Mouse (Mus musculus): Measurements from ENCODE around the gene Gm20388. TPM values are rescaled to one million over a fixed set of nuclear protein-coding genes. Genes with fewer than 3 reads are reported as not detected.

Gm20388 gene
- polyA plus RNA-seq, 1 experiment from 2014 or later: not detected

- Histone ChIP-seq H3K4me2 (ENCODE audit: low read depth, low read length) (no peak overlapping the region), H3K27me3 (ENCODE audit: control insufficient read depth, insufficient read depth, low read depth, low read length) (no peaks in the 10 kb centered on the region), H3K9me3 (ENCODE audit: control insufficient read depth, low read length) (no peaks in the 10 kb centered on the region), H3K9ac (ENCODE audit: low read length) (no peak overlapping the region; the same call in 1 of the 2 replicates), H3K36me3 (ENCODE audit: control insufficient read depth, insufficient read depth, low read length) (no peaks in the 10 kb centered on the region), H3K27ac (ENCODE audit: low read length) (no peak overlapping the region), H3K4me1 (replicated peaks; ENCODE audit: control insufficient read depth, insufficient read depth, low read length) (peaks cover 23% of the 10 kb centered on the region), H3K4me3 (ENCODE audit: low read length) (no peak overlapping the region)
- no peak for ATAC-seq (ENCODE audit: low read depth)
- WGBS: 49% methylated on average over 19 of the region's 19 CpGs
Measured at GRCm38 (mm10) chr8:120755306-120756297, 845.0 kb downstream of the Gm20388 start.

DNA sequence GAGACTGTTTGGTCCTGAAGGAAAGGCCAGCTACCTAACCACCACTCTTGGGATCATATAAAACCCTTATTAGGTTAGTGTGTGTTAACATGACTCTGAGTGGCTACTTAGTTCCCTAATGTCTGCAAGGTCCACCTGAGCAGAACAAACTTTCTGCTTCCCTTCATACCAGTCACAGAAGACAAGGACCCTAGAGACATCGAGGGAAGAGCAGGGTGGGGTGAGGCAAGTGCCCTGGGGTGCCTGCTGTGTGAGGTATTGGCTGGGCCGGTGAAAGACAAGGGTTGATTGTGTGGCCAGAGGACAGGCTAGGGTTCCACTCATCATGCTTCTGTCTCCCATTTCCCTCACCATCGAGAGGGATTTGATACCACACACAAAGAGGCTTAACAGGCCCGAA lies 847.4 kb downstream of the Gm20388 start:
- H3K27ac ChIP-seq (ENCODE audit: low read length): no peak overlapping the region
- H3K9ac ChIP-seq (ENCODE audit: low read length): no peak overlapping the region
- no peak overlapping the region for H3K4me3 ChIP-seq (ENCODE audit: low read length)
- no peaks in the 10 kb centered on the region for H3K27me3 ChIP-seq (ENCODE audit: control insufficient read depth, insufficient read depth, low read depth, low read length)
- H3K4me1 ChIP-seq (replicated peaks; ENCODE audit: control insufficient read depth, insufficient read depth, low read length): peaks cover 6% of the 10 kb centered on the region; the same call in 1 of the 2 replicates
- no peak for ATAC-seq (ENCODE audit: low read depth)
- no peaks in the 10 kb centered on the region for H3K36me3 ChIP-seq (ENCODE audit: control insufficient read depth, insufficient read depth, low read length)
- WGBS: 59% methylated on average over 4 of the region's 4 CpGs
- H3K9me3 ChIP-seq (ENCODE audit: control insufficient read depth, low read length): no peaks in the 10 kb centered on the region
- H3K4me2 ChIP-seq (ENCODE audit: low read depth, low read length): no peak overlapping the region

DNA sequence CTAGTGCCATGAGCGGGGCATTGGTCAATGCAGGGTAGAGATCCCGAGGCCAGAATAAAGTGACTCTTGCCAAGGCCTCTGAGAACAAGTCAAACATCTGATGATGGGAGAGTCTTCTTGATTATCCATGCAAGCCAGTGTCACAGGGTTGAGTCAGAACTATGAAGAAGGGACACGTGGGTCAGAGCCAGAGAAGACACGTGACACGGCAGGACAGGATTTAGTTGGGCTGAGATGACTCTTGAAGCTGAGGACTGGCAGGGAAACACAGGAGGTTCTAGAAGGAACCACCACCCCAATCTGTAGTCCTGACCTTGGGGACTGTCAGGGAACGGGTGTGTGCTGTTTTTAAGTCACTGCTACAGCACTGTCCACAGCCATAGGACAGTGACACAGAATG lies 849.2 kb downstream of the Gm20388 start:
- Histone ChIP-seq H3K4me1 (replicated peaks; ENCODE audit: control insufficient read depth, insufficient read depth, low read length) (peaks cover 6% of the 10 kb centered on the region; the same call in 1 of the 2 replicates), H3K27me3 (ENCODE audit: control insufficient read depth, insufficient read depth, low read depth, low read length) (no peaks in the 10 kb centered on the region), H3K9ac (ENCODE audit: low read length) (no peak overlapping the region), H3K27ac (ENCODE audit: low read length) (no peak overlapping the region), H3K4me2 (ENCODE audit: low read depth, low read length) (no peak overlapping the region), H3K9me3 (ENCODE audit: control insufficient read depth, low read length) (no peaks in the 10 kb centered on the region), H3K36me3 (ENCODE audit: control insufficient read depth, insufficient read depth, low read length) (no peaks in the 10 kb centered on the region), H3K4me3 (ENCODE audit: low read length) (no peak overlapping the region)
- WGBS: 78% methylated on average over 6 of the region's 6 CpGs
- ATAC-seq (ENCODE audit: low read depth): no peak

- 69% methylated on average over 19 of the region's 19 CpGs for WGBS
- Histone ChIP-seq H3K4me3 (ENCODE audit: low read length) (no peak overlapping the region), H3K9me3 (ENCODE audit: control insufficient read depth, low read length) (no peaks in the 10 kb centered on the region), H3K4me2 (ENCODE audit: low read depth, low read length) (no peak overlapping the region), H3K36me3 (ENCODE audit: control insufficient read depth, insufficient read depth, low read length) (no peaks in the 10 kb centered on the region), H3K27ac (ENCODE audit: low read length) (no peak overlapping the region), H3K27me3 (ENCODE audit: control insufficient read depth, insufficient read depth, low read depth, low read length) (no peaks in the 10 kb centered on the region), H3K9ac (ENCODE audit: low read length) (no peak overlapping the region), H3K4me1 (replicated peaks; ENCODE audit: control insufficient read depth, insufficient read depth, low read length) (peaks cover 5% of the 10 kb centered on the region; the same call in 1 of the 2 replicates)
- ATAC-seq (ENCODE audit: low read depth): no peak
Measured at GRCm38 (mm10) chr8:120760341-120761215, 849.9 kb downstream of the Gm20388 start.

GRCm38 (mm10) chr8:120763267-120763666 lies 852.6 kb downstream of the Gm20388 start:
- no peak overlapping the region for H3K9ac ChIP-seq (ENCODE audit: low read length)
- H3K4me2 ChIP-seq (ENCODE audit: low read depth, low read length): no peak overlapping the region
- no peaks in the 10 kb centered on the region for H3K9me3 ChIP-seq (ENCODE audit: control insufficient read depth, low read length)
- no peak overlapping the region for H3K4me3 ChIP-seq (ENCODE audit: low read length)
- 42% methylated on average over 5 of the region's 5 CpGs for WGBS
- no peak overlapping the region for H3K27ac ChIP-seq (ENCODE audit: low read length)
- no peaks in the 10 kb centered on the region for H3K4me1 ChIP-seq (replicated peaks; ENCODE audit: control insufficient read depth, insufficient read depth, low read length)
- peak; percentile 69; the same call in 1 of the 2 replicates for ATAC-seq (ENCODE audit: low read depth)
- H3K36me3 ChIP-seq (ENCODE audit: control insufficient read depth, insufficient read depth, low read length): no peaks in the 10 kb centered on the region
- H3K27me3 ChIP-seq (ENCODE audit: control insufficient read depth, insufficient read depth, low read depth, low read length): no peaks in the 10 kb centered on the region

DNA sequence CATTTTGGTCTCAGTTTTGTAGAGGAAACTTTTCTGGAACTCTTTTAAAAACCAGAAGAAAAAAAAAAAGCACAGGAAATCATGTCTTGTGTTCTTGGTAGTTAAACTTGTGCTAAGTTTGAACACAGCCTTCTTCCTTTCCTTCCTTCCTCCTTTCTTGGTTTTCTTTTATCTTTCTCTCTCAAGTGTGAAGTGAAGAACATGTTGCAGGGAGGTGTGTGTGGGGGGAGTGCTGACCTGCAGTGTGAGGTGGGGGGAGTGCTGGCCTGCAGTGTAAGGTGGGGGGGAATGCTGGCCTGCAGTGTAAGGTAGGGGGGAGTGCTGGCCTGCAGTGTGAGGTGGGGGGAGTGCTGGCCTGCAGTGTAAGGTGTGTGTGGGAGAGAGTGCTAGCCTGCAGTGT lies 854.0 kb downstream of the Gm20388 start:
- Histone ChIP-seq H3K36me3 (ENCODE audit: control insufficient read depth, insufficient read depth, low read length) (no peaks in the 10 kb centered on the region), H3K9me3 (ENCODE audit: control insufficient read depth, low read length) (no peaks in the 10 kb centered on the region), H3K4me3 (ENCODE audit: low read length) (no peak overlapping the region), H3K4me2 (ENCODE audit: low read depth, low read length) (no peak overlapping the region), H3K27ac (ENCODE audit: low read length) (no peak overlapping the region), H3K27me3 (ENCODE audit: control insufficient read depth, insufficient read depth, low read depth, low read length) (no peaks in the 10 kb centered on the region), H3K9ac (ENCODE audit: low read length) (no peak overlapping the region), H3K4me1 (replicated peaks; ENCODE audit: control insufficient read depth, insufficient read depth, low read length) (no peaks in the 10 kb centered on the region)
- ATAC-seq (ENCODE audit: low read depth): no peak

DNA sequence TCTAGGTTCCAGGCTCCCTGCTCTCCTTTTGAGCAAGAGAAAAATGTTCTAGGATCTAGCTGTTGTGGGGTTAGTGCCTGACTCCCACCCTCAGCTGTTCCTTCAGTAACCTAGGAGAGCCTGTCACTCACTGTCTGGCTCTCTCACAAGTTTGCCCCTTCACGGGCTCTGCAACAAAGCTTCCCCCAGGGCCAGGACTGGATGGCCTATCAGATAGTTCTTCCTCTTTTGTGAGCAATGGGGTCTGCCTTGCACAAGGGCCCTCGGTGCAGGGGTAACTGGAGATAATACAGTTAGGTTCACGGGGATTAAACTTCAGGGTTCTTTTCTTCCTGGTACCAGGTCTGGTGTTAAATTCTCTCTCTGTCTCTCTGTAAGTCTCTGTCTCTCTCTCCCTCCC lies 856.0 kb downstream of the Gm20388 start:
- Histone ChIP-seq H3K27ac (ENCODE audit: low read length) (no peak overlapping the region), H3K9ac (ENCODE audit: low read length) (no peak overlapping the region), H3K4me1 (replicated peaks; ENCODE audit: control insufficient read depth, insufficient read depth, low read length) (no peaks in the 10 kb centered on the region), H3K4me2 (ENCODE audit: low read depth, low read length) (no peak overlapping the region), H3K36me3 (ENCODE audit: control insufficient read depth, insufficient read depth, low read length) (no peaks in the 10 kb centered on the region), H3K27me3 (ENCODE audit: control insufficient read depth, insufficient read depth, low read depth, low read length) (no peaks in the 10 kb centered on the region), H3K9me3 (ENCODE audit: control insufficient read depth, low read length) (no peaks in the 10 kb centered on the region), H3K4me3 (ENCODE audit: low read length) (no peak overlapping the region)
- WGBS: 34% methylated on average over 3 of the region's 3 CpGs
- no peak for ATAC-seq (ENCODE audit: low read depth)

DNA sequence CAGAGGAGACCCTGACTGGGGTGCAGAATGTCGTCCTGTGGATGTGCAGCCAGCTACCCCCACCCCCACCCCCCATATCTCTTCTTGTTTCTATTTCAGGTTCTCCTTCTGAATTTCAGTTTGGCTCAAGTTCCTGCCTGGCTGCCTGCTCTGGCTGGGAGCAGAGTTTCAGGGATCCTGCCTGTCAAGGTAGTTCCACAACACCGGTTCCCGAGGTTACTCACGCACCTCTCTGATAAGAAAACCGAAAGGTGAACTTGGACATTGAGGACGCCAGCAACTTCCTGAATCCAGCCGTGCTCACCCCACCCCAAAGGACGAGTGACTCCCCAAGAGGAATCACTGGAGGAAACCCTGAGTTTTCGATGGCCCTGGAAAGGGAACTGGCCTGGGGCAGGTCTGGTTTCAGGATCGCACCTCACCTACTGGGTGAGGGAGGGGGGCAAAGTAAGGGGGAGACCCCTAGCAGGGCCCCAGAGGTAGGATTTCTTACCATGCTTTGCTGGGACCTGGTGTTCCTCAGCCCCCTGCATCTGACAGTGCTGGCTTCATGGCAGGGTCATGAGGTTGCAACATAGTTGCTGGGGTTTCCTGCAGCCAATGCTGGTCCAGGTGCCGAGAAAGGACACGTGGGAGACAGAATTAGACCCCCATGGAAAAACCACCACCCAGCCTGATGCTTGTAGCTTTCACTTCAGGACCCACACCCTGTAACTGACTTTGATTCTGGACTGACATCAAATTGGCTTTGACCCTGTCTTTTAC lies 858.0 kb downstream of the Gm20388 start:
- Histone ChIP-seq H3K4me2 (ENCODE audit: low read depth, low read length) (no peak overlapping the region), H3K9ac (ENCODE audit: low read length) (no peak overlapping the region), H3K9me3 (ENCODE audit: control insufficient read depth, low read length) (no peaks in the 10 kb centered on the region), H3K4me1 (replicated peaks; ENCODE audit: control insufficient read depth, insufficient read depth, low read length) (no peaks in the 10 kb centered on the region), H3K27ac (ENCODE audit: low read length) (no peak overlapping the region), H3K36me3 (ENCODE audit: control insufficient read depth, insufficient read depth, low read length) (no peaks in the 10 kb centered on the region), H3K4me3 (ENCODE audit: low read length) (no peak overlapping the region), H3K27me3 (ENCODE audit: control insufficient read depth, insufficient read depth, low read depth, low read length) (no peaks in the 10 kb centered on the region)
- no peak for ATAC-seq (ENCODE audit: low read depth)
- 47% methylated on average over 12 of the region's 12 CpGs for WGBS
